Mouse (Mus musculus) heart, embryonic 14.5 days (tissue): ENCODE results near the gene Lgals3bp. TPM values are rescaled to one million over a fixed set of nuclear protein-coding genes. Genes with fewer than 3 reads are reported as not detected.

Source experiments
- ATAC-seq: fragments of 200-750 bp; cut with Nextera tagmentation; 2 replicates; pipeline ENCODE4 v1.8.0; 2017; ENCODE audit warnings: low read depth, moderate TSS enrichment; ENCODE audit not compliant: insufficient number of reproducible peaks, insufficient read depth, low FRiP score
- H3K27ac ChIP-seq, 2 experiments: fragments of 200-500 bp in 1 of 2; fragments of 300-500 bp in 1 of 2; sonication (generic) in 1 of 2; replicated peaks in 1 of 2; 2 replicates each; pipeline ENCODE4 v1.5.1; 2012 to 2014; ENCODE audit warnings: low read depth in 2 of 2, low read length in 2 of 2, control low read depth in 1 of 2, mild to moderate bottlenecking in 1 of 2, mixed read lengths in 1 of 2; ENCODE audit not compliant: control insufficient read depth in 1 of 2, insufficient read depth in 1 of 2
- H3K27me3 ChIP-seq: fragments of 300-500 bp; sonication (generic); 2 replicates; pipeline ENCODE4 v1.6.1; 2014; ENCODE audit warnings: mild to moderate bottlenecking, low read length, control low read depth; ENCODE audit not compliant: control insufficient read depth, insufficient read depth
- H3K36me3 ChIP-seq: fragments of 300-500 bp; sonication (generic); 2 replicates; pipeline ENCODE4 v1.6.1; 2014; ENCODE audit warnings: mild to moderate bottlenecking, control low read depth, low read length, mixed read lengths; ENCODE audit not compliant: control insufficient read depth, insufficient read depth
- H3K4me1 ChIP-seq, 2 experiments: fragments of 200-500 bp in 1 of 2; fragments of 300-500 bp in 1 of 2; sonication (generic) in 1 of 2; 2 replicates each; pipeline ENCODE4 v1.6.1; 2012 to 2014; ENCODE audit warnings: low read length in 2 of 2, control low read depth in 1 of 2, mixed read lengths in 1 of 2; ENCODE audit not compliant: control insufficient read depth in 2 of 2, insufficient read depth in 2 of 2
- H3K4me2 ChIP-seq: fragments of 300-500 bp; sonication (generic); 2 replicates; pipeline ENCODE4 v1.6.1; 2014; ENCODE audit warnings: mild to moderate bottlenecking, low read length
- H3K4me3 ChIP-seq, 2 experiments: fragments of 200-500 bp in 1 of 2; fragments of 300-500 bp in 1 of 2; sonication (generic) in 1 of 2; 2 replicates each; pipeline ENCODE4 v1.5.1; 2012 to 2014; ENCODE audit warnings: low read length in 2 of 2, mild to moderate bottlenecking in 2 of 2, control low read depth in 1 of 2, low read depth in 1 of 2, moderate library complexity in 1 of 2; ENCODE audit not compliant: control insufficient read depth in 1 of 2, insufficient read depth in 1 of 2
- H3K9ac ChIP-seq: fragments of 300-500 bp; sonication (generic); 2 replicates; pipeline ENCODE4 v1.6.1; 2014; ENCODE audit warnings: mild to moderate bottlenecking, low read length
- H3K9me3 ChIP-seq: fragments of 300-500 bp; sonication (generic); 2 replicates; pipeline ENCODE4 v1.6.1; 2016; ENCODE audit warnings: low read length, control low read depth; ENCODE audit not compliant: control insufficient read depth
- WGBS: fragments of 180-500 bp; shearing (Covaris S2); extraction: QIAGEN DNeasy Blood & Tissue Kit; methylation state at CpG from one replicate; pipeline ENCODE4 v1.1.7; 2014; 5-methylcytosine and 5-hydroxymethylcytosine counted together
- polyA plus RNA-seq: library from polyadenylated mRNA; unstranded; fragments of >200 nt; fragmentation: Nextera tagmentation; extraction: Ambion mirVana; gene quantifications from 2 replicates; pipeline ENCODE4 v1.2.1, GENCODE M21; 2014

Lgals3bp gene
- polyA plus RNA-seq, 1 experiment from 2014 or later = 7.2 TPM

- peak overlapping the region; percentile 24 to 53 for H3K27ac ChIP-seq
- H3K4me2 ChIP-seq = no peak overlapping the region
- H3K36me3 ChIP-seq = no peaks in the 10 kb centered on the region
- no peak for ATAC-seq
- peaks cover 22 to 23% of the 10 kb centered on the region in 2 experiments for H3K4me1 ChIP-seq
- H3K9me3 ChIP-seq = no peaks in the 10 kb centered on the region
- no peak overlapping the region for H3K4me3 ChIP-seq
- 41% methylated on average over 11 of the region's 11 CpGs for WGBS
- H3K9ac ChIP-seq = no peak overlapping the region
- H3K27me3 ChIP-seq = no peaks in the 10 kb centered on the region
Measured at GRCm38 (mm10) chr11:118438665-118439414, 36.9 kb upstream of the Lgals3bp start.

DNA sequence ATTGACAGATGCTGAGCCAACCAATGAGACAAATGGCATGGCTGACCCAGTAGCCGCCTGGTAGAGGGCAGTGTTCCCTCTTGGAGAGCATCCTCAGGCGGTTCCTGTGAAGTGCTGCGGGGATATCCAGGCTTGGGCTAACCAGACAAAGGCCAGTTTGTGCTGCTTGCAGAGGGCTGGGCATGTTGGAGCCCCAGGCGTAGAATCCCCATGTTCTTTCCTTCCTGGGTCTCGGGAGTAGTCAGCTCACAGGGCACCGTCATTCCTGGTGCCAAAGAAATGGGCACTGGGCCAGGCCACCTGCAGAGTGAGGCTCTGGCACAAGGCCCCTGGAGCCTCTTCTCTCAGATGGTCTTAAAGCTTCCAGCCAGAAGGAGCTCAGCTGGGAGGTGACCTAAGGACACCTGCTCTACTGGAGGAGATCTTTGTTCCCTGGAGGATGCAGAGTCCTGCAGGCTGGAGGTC, 34.6 kb upstream of the Lgals3bp start:
- Histone ChIP-seq H3K4me3 (no peak overlapping the region), H3K9ac (no peak overlapping the region), H3K4me1 (peaks cover 18 to 21% of the 10 kb centered on the region in 2 experiments), H3K9me3 (no peaks in the 10 kb centered on the region), H3K4me2 (no peak overlapping the region), H3K27me3 (no peaks in the 10 kb centered on the region), H3K27ac (no peak overlapping the region), H3K36me3 (no peaks in the 10 kb centered on the region)
- no peak for ATAC-seq
- WGBS = 33% methylated on average over 6 of the region's 6 CpGs

DNA sequence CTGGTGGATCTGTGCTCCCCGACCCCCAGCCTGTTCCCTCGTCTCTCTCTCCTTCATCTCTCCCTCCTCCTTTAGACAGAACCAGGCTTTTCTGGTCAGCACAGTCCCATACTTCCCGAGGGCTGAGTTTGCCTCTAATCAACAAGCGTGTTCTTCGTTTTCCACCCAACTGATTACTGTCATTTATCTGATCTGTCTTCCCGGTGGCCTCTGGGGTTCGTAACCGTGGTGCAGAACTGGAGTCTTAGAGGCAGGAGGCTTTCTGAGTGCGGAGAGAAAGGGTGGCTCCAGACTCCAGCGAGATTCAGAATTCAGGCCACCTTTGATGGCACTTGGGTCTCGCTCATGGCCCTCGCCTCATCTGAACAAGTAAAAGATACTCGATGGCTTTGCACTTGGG, 32.2 kb upstream of the Lgals3bp start:
- ATAC-seq = no peak
- Histone ChIP-seq H3K36me3 (no peaks in the 10 kb centered on the region), H3K27ac (peak overlapping the region in 1 of 2 experiments; percentile 63; a peak in 2 of 4 replicates), H3K9me3 (no peaks in the 10 kb centered on the region), H3K4me2 (peak overlapping the region; percentile 67), H3K9ac (peak overlapping the region; percentile 69), H3K27me3 (no peaks in the 10 kb centered on the region), H3K4me3 (peak overlapping the region; percentile 25 to 38), H3K4me1 (peaks cover 22 to 26% of the 10 kb centered on the region in 2 experiments)
- 29% methylated on average over 13 of the region's 13 CpGs for WGBS

GRCm38 (mm10) chr11:118433398-118433868, 31.5 kb upstream of the Lgals3bp start:
- Histone ChIP-seq H3K4me1 (peaks cover 21 to 23% of the 10 kb centered on the region in 2 experiments), H3K27ac (peak overlapping the region in 1 of 2 experiments; percentile 63; a peak in 3 of 4 replicates), H3K9me3 (no peaks in the 10 kb centered on the region), H3K4me2 (peak overlapping the region; percentile 67), H3K4me3 (peak overlapping the region in 1 of 2 experiments; percentile 38; a peak in 2 of 4 replicates), H3K9ac (peak overlapping the region; percentile 69), H3K36me3 (no peaks in the 10 kb centered on the region), H3K27me3 (no peaks in the 10 kb centered on the region; the same call in 1 of the 2 replicates)
- WGBS = 49% methylated on average over 10 of the region's 10 CpGs
- ATAC-seq = no peak

DNA sequence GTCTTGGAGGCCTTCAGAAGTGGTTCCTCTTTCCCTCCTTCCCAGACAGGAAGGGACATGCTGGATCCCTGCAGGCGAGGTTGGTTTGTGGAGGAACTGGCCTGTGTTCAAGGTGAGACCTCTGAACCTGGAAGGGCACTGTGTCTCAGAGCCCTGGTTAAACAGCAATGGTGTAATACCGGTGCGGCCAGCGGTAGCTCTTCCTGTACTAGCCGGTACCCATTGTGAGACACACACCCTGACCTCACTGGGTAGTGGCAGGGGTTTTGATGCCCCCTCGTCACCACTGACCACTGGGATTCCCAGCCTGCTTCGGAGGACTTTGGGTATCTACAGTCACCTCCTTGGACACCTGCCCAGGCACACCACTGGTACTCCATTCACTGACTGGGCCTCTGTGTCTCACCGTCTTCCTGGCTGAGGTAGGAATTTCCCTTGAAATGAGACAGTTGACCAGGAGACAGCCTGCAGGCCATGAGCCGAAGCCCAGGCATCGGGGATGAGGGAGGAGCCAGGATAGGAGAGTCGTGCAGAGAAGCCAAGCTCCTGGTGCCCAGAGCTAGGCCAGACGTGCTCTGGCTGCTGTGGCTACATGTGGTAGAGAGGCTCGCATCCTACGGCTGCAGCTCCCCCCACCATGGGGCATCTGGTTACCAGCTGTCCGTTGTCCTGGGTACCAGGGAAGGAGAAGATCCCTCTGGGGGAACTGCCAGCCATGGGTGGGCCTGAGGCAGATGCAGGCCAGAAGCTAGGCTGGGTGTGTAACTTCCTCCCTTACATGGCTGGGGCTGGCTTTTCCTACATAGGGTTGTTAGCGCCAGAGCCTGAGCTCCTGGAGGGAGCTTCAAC, 29.4 kb upstream of the Lgals3bp start:
- Histone ChIP-seq H3K27ac (no peak overlapping the region), H3K9ac (no peak overlapping the region), H3K27me3 (peaks cover 5% of the 10 kb centered on the region; the same call in 1 of the 2 replicates), H3K4me3 (no peak overlapping the region), H3K36me3 (no peaks in the 10 kb centered on the region), H3K9me3 (no peaks in the 10 kb centered on the region), H3K4me1 (peaks cover 24 to 29% of the 10 kb centered on the region in 2 experiments; a peak in 3 of 4 replicates), H3K4me2 (no peak overlapping the region)
- WGBS = 65% methylated on average over 16 of the region's 16 CpGs
- no peak for ATAC-seq

DNA sequence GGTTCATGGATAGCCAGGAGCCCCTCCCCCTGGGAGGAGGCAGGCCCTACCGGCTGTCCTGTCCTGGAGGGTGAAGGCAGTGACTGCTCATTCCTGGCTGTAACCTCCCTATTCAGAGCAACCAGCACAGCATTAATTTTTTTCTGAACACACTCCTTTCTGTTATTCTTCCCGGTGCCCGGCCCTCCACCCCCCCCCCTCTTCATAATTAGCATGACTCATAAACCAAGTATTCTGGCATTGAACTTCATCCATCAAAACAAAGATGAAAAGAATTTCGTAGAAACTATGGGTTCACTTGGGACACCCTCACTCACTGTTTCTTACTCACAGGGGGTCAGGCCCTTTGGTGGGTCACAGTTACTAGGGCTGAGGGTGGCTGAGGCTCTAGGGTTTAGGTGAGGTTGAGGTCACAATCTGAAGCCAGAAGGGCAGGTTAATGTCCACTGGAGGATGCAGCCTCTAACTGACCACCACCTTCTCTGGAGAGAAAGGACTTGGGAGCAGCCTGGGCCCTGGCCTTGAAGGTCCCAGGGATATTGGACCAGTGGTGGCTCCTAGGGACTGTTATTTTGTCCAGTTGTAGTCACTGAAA, 28.5 kb upstream of the Lgals3bp start:
- peaks cover 24 to 28% of the 10 kb centered on the region in 2 experiments; a peak in 3 of 4 replicates for H3K4me1 ChIP-seq
- H3K4me3 ChIP-seq = no peak overlapping the region
- ATAC-seq = no peak
- 0 out of 2 replicates have a peak overlapping the region, but pooled peaks have one; percentile 18 for H3K4me2 ChIP-seq
- H3K9me3 ChIP-seq = no peaks in the 10 kb centered on the region
- WGBS = 43% methylated on average over 4 of the region's 4 CpGs
- 0 out of 2 replicates have a peak overlapping the region, but pooled peaks have one; percentile 8 for H3K9ac ChIP-seq
- 0 out of 4 replicates have a peak overlapping the region, but pooled peaks of 1 of the 2 experiments have one; percentile 53 for H3K27ac ChIP-seq
- peaks cover 5% of the 10 kb centered on the region; the same call in 1 of the 2 replicates for H3K27me3 ChIP-seq
- no peaks in the 10 kb centered on the region for H3K36me3 ChIP-seq
